ENCODE assay signal across 8 mouse cellular contexts in genomic region chr3:106482281-106483081, GRCm38 (mm10). TPM values are rescaled to one million over a fixed set of nuclear protein-coding genes. Genes with fewer than 3 reads are reported as not detected.
DNase-seq lines count a peak whose midpoint lies in the region; ATAC-seq and TF ChIP-seq lines count a peak whose summit lies in the region.

Dennd2d (plus strand) TSS chr3:106482405.

- H3K9ac ChIP-seq in embryonic facial prominence, embryonic 12.5 days: peak within 1 kb of the TSS; percentile 62
- H3K9ac ChIP-seq in hindbrain, embryonic 14.5 days: peak within 1 kb of the TSS; percentile 29
- peak within 1 kb of the TSS; percentile 84 for H3K9ac ChIP-seq in liver, adult 2 months (ENCODE audit: low read depth, low read length)

- 2% methylated on average over 44 of the region's 44 CpGs for WGBS in embryonic facial prominence, embryonic 12.5 days
- 4% methylated on average over 41 of the region's 44 CpGs for WGBS in hindbrain, embryonic 14.5 days
- 1% methylated on average over 44 of the region's 44 CpGs for WGBS in liver, adult 2 months

- H3K27ac ChIP-seq in testis, adult 2 months (ENCODE audit: control insufficient read depth, insufficient read depth, low read depth, low read length): no peak within 1 kb of the TSS
- H3K27ac ChIP-seq in embryonic facial prominence, embryonic 12.5 days: no peak within 1 kb of the TSS
- H3K27ac ChIP-seq in hindbrain, embryonic 14.5 days: no peak within 1 kb of the TSS
- H3K27ac ChIP-seq in liver, adult 2 months (replicated peaks; ENCODE audit: insufficient read depth, low read depth, low read length): peak within 1 kb of the TSS; percentile 36

- peak within 1 kb of the TSS; percentile 50 for H3K4me3 ChIP-seq in testis, adult 2 months (ENCODE audit: control insufficient read depth, low read depth, low read length)
- peak within 1 kb of the TSS; percentile 61 for H3K4me3 ChIP-seq in embryonic facial prominence, embryonic 12.5 days
- H3K4me3 ChIP-seq in hindbrain, embryonic 14.5 days (replicated peaks; ENCODE audit: low read length): peak within 1 kb of the TSS; percentile 42
- H3K4me3 ChIP-seq in liver, adult 2 months (ENCODE audit: insufficient read depth, low read depth, low read length): peak within 1 kb of the TSS; percentile 77

- peaks cover 6% of the 10 kb centered on the region for H3K4me1 ChIP-seq in testis, adult 2 months (ENCODE audit: control insufficient read depth, insufficient read depth, low read length)
- peaks cover 5% of the 10 kb centered on the region; the same call in 1 of the 2 replicates for H3K4me1 ChIP-seq in embryonic facial prominence, embryonic 12.5 days
- H3K4me1 ChIP-seq in hindbrain, embryonic 14.5 days (replicated peaks; ENCODE audit: control insufficient read depth, insufficient read depth, low read length): no peaks in the 10 kb centered on the region
- H3K4me1 ChIP-seq in liver, adult 2 months (ENCODE audit: control insufficient read depth, insufficient read depth, low read length): peaks cover 8% of the 10 kb centered on the region

- TF ChIP-seq POLR2A in testis, adult 2 months (IDR thresholded peaks at IDR 0.05; ENCODE audit: control insufficient read depth, low read depth, low read length): no peak
- no peak for TF ChIP-seq POLR2A in liver, adult 2 months (IDR thresholded peaks at IDR 0.05; ENCODE audit: extremely low read depth, insufficient read depth, low read length)

- peak within 1 kb of the TSS; percentile 95 for H3K4me2 ChIP-seq in embryonic facial prominence, embryonic 12.5 days (replicated peaks)
- peak within 1 kb of the TSS; percentile 76 for H3K4me2 ChIP-seq in hindbrain, embryonic 14.5 days (replicated peaks)

- DNase-seq in testis, postnatal 14 days (ENCODE audit: low spot score): no peak
- DNase-seq in hindbrain, embryonic 14.5 days (ENCODE audit: low spot score): no peak
- DNase-seq in liver, adult 2 months (ENCODE audit: extremely low read depth, low read depth, low spot score): peak; percentile 31
- DNase-seq in thymus, postnatal 0 days (ENCODE audit: low spot score): peak; percentile 82
- no peak for DNase-seq in cerebellum, adult 8-10 months

- H3K36me3 ChIP-seq in testis, adult 2 months (ENCODE audit: control insufficient read depth, insufficient read depth, low read length): no peaks in the 10 kb centered on the region
- H3K36me3 ChIP-seq in embryonic facial prominence, embryonic 12.5 days: no peaks in the 10 kb centered on the region
- H3K36me3 ChIP-seq in hindbrain, embryonic 14.5 days (replicated peaks; ENCODE audit: control insufficient read depth, insufficient read depth): no peaks in the 10 kb centered on the region
- no peaks in the 10 kb centered on the region for H3K36me3 ChIP-seq in liver, adult 2 months (ENCODE audit: control insufficient read depth, insufficient read depth, low read length)

- peak; percentile 77 for ATAC-seq in embryonic facial prominence, embryonic 12.5 days (ENCODE audit: insufficient number of reproducible peaks, insufficient read depth, low FRiP score, low TSS enrichment)
- ATAC-seq in hindbrain, embryonic 14.5 days (ENCODE audit: low FRiP score): peak; percentile 78
- 0 out of 2 replicates have a peak, but pooled peaks have one; percentile 5 for ATAC-seq in monocyte, adult 5-6 weeks (replicated peaks; ENCODE audit: insufficient number of reproducible peaks, low FRiP score, low TSS enrichment, poor library complexity, severe bottlenecking)

- no peaks in the 10 kb centered on the region for H3K9me3 ChIP-seq in embryonic facial prominence, embryonic 12.5 days
- no peaks in the 10 kb centered on the region for H3K9me3 ChIP-seq in hindbrain, embryonic 14.5 days (ENCODE audit: control insufficient read depth, low read length)

- TF ChIP-seq CTCF in testis, adult 2 months (IDR thresholded peaks at IDR 0.05; ENCODE audit: control insufficient read depth, insufficient read depth, insufficient replicate concordance, low read depth, low read length): no peak
- TF ChIP-seq CTCF in liver, adult 2 months (IDR thresholded peaks at IDR 0.05; ENCODE audit: low read depth, low read length): peak; percentile 49

- H3K79me2 ChIP-seq in liver, adult 2 months (ENCODE audit: control insufficient read depth, insufficient read depth, low read length): no peaks in the 10 kb centered on the region

- no peaks in the 10 kb centered on the region for H3K27me3 ChIP-seq in testis, adult 2 months (ENCODE audit: control insufficient read depth, insufficient read depth, low read length)
- H3K27me3 ChIP-seq in embryonic facial prominence, embryonic 12.5 days: peaks cover 14% of the 10 kb centered on the region
- 0 out of 2 replicates have a peak, but pooled peaks cover 9% of the 10 kb centered on the region for H3K27me3 ChIP-seq in hindbrain, embryonic 14.5 days (ENCODE audit: control insufficient read depth, insufficient read depth, low read length)
- H3K27me3 ChIP-seq in liver, adult 2 months (ENCODE audit: control insufficient read depth, insufficient read depth, low read length): no peaks in the 10 kb centered on the region

RNA-seq across cellular contexts. Expression of gene Dennd2d, which starts in this region (rescaled TPM):
- polyA plus RNA-seq in testis, adult 2 months (2012; rRNA removed): 0.17 and 0.31 TPM in 2 replicates
- 1.3 and 1.7 TPM in 2 replicates for polyA plus RNA-seq in embryonic facial prominence, embryonic 12.5 days (2016; fragmentation: Nextera tagmentation; extraction: Ambion mirVana)
- 0.58 and 1.1 TPM in 2 replicates for polyA plus RNA-seq in hindbrain, embryonic 14.5 days (2014; fragmentation: Nextera tagmentation; extraction: Ambion mirVana)
- total RNA-seq in liver, adult 2 months (2014; rRNA removed): 7.3 and 8.0 TPM in 2 replicates
- polyA plus RNA-seq in liver, adult 2 months (2012; rRNA removed): 3.4 and 4.9 TPM in 2 replicates
- total RNA-seq in monocyte, adult 5-6 weeks (2017): 25.0 to 49.5 TPM (median 27.4 TPM) in 3 replicates
- polyA plus RNA-seq in thymus, postnatal 0 days (2015; fragmentation: Nextera tagmentation; extraction: Ambion mirVana): 60.8 and 65.8 TPM in 2 replicates

Comparison
In these comparisons a context has a peak if more than half of its experiments do, and no peak if none do; other contexts are left out.
1. RNA of gene Dennd2d (polyA plus RNA-seq): 60.8 to 65.8 TPM in thymus, postnatal 0 days; 3.4 to 4.9 TPM in liver, adult 2 months, 1.3 to 1.7 TPM in embryonic facial prominence, embryonic 12.5 days, 0.58 to 1.1 TPM in hindbrain, embryonic 14.5 days and 0.17 to 0.31 TPM in testis, adult 2 months; every median in the first group is over 10 times any median in the second.
2. DNase-seq: peak in liver, adult 2 months (single experiment) and thymus, postnatal 0 days (single experiment); none in testis, postnatal 14 days (single experiment), hindbrain, embryonic 14.5 days (single experiment) and cerebellum, adult 8-10 months (single experiment).
3. ATAC-seq: peak in every context shown above with its lines; median percentile 78 in hindbrain, embryonic 14.5 days; 77 in embryonic facial prominence, embryonic 12.5 days; 5 in monocyte, adult 5-6 weeks.
4. H3K9ac ChIP-seq: peak in every context shown above with its lines; median percentile 84 in liver, adult 2 months; 62 in embryonic facial prominence, embryonic 12.5 days; 29 in hindbrain, embryonic 14.5 days.
5. Peak in every context shown above with its lines, with median percentiles within 50 percentile points of each other: H3K4me3 ChIP-seq.